Mouse (Mus musculus) liver, embryonic 14.5 days (tissue): ENCODE measurements around the gene Pea15a. TPM values are rescaled to one million over a fixed set of nuclear protein-coding genes. Genes with fewer than 3 reads are reported as not detected.

Source experiments
- ATAC-seq: fragments of 200-750 bp; cut with Nextera tagmentation; 2 replicates; pipeline ENCODE4 v1.8.0; 2017; ENCODE audit warnings: moderate number of reproducible peaks, mild to moderate bottlenecking, moderate library complexity; ENCODE audit not compliant: insufficient read depth
- DNase-seq, 3 experiments: peaks; one replicate each; pipeline ENCODE4 v3.0.0-alpha.2; 2012 to 2013; ENCODE audit warnings: low read depth in 3 of 3, low spot score in 3 of 3
- H3K27ac ChIP-seq: fragments of 300-500 bp; sonication (generic); 2 replicates; pipeline ENCODE4 v1.5.1; 2014; ENCODE audit warnings: moderate library complexity, mild to moderate bottlenecking, control low read depth, inconsistent platforms
- H3K27me3 ChIP-seq: fragments of 300-500 bp; sonication (generic); 2 replicates; pipeline ENCODE4 v1.6.1; 2014; ENCODE audit warnings: mild to moderate bottlenecking, low read length, moderate library complexity; ENCODE audit not compliant: control insufficient read depth, insufficient read depth
- H3K36me3 ChIP-seq: fragments of 300-500 bp; sonication (generic); replicated peaks from 2 replicates; pipeline ENCODE4 v1.6.1; 2014; ENCODE audit warnings: low read depth; ENCODE audit not compliant: control insufficient read depth, insufficient read depth
- H3K4me1 ChIP-seq, 2 experiments: fragments of 200-500 bp in 1 of 2; fragments of 300-500 bp in 1 of 2; sonication (generic) in 1 of 2; replicated peaks; 2 replicates each; pipeline ENCODE4 v1.6.1; 2012 to 2014; ENCODE audit warnings: antibody characterized with exemption in 1 of 2, inconsistent platforms in 1 of 2, low read length in 1 of 2; ENCODE audit not compliant: control insufficient read depth in 2 of 2, insufficient read depth in 2 of 2
- H3K4me2 ChIP-seq: fragments of 300-500 bp; sonication (generic); 2 replicates; pipeline ENCODE4 v1.6.1; 2014; ENCODE audit warnings: low read depth, mild to moderate bottlenecking, control low read depth, moderate library complexity
- H3K4me3 ChIP-seq, 2 experiments: fragments of 200-500 bp in 1 of 2; fragments of 300-500 bp in 1 of 2; sonication (generic) in 1 of 2; 2 replicates each; pipeline ENCODE4 v1.5.1; 2012 to 2014; ENCODE audit warnings: low read depth in 2 of 2, low read length in 2 of 2, mild to moderate bottlenecking in 2 of 2, control low read depth in 1 of 2, inconsistent platforms in 1 of 2, moderate library complexity in 1 of 2; ENCODE audit not compliant: insufficient read depth in 1 of 2
- H3K9ac ChIP-seq: fragments of 300-500 bp; sonication (generic); replicated peaks from 2 replicates; pipeline ENCODE4 v1.6.1; 2014; ENCODE audit warnings: mild to moderate bottlenecking, control low read depth, moderate library complexity
- H3K9me3 ChIP-seq: fragments of 300-500 bp; sonication (generic); 2 replicates; pipeline ENCODE4 v1.6.1; 2016; ENCODE audit warnings: low read length, mixed read lengths; ENCODE audit not compliant: control insufficient read depth
- CTCF ChIP-seq: IDR thresholded peaks from 2 replicates; pipeline ENCODE4 v1.5.1; 2016; ENCODE audit warnings: antibody characterized with exemption, low read depth, control low read depth
- EP300 ChIP-seq: IDR thresholded peaks from 2 replicates; pipeline ENCODE4 v1.6.1; 2016; ENCODE audit warnings: antibody characterized with exemption, low read depth
- WGBS: fragments of 180-500 bp; shearing (Covaris S2); extraction: QIAGEN DNeasy Blood & Tissue Kit; methylation state at CpG from one replicate; pipeline ENCODE4 v1.1.7; 2014; ENCODE audit not compliant: insufficient replicate concordance; 5-methylcytosine and 5-hydroxymethylcytosine counted together
- polyA plus RNA-seq, 2 experiments: library from polyadenylated mRNA; depleted of rRNA in 1 of 2; stranded (reverse) in 1 of 2; unstranded in 1 of 2; fragments of >200 nt; fragmentation: Nextera tagmentation in 1 of 2; extraction: Ambion mirVana in 1 of 2; gene quantifications; 2 replicates each; pipeline versions ENCODE4 v1.2.1 to v1.2.3; 2012 to 2014

Pea15a gene
- polyA plus RNA-seq, 2 experiments = 11.1 to 14.4 TPM

DNA sequence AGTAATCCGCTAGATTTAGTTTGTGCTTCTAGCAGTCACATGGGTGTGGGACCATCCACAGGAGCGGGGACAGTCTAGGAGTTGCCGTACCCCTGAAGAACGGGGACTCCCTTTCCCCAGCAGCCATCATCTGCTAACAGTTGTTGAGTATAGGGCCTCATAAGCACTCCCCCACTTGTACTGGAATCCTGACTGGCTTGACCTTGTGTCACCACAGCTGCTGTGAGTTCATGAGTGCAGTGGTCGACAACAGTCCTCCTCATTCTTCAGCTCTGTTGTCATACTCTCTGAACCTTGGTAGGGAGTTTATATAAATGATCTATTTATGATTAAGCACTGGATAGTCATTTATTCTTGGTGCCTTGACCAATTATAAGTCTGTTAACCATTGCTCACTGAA is 36.8 kb downstream of the Pea15a start:
- no peak overlapping the region for H3K9ac ChIP-seq
- WGBS = 90% methylated on average over 5 of the region's 5 CpGs
- no peak for TF ChIP-seq EP300
- TF ChIP-seq CTCF = no peak
- H3K27me3 ChIP-seq = no peaks in the 10 kb centered on the region
- no peaks in the 10 kb centered on the region for H3K9me3 ChIP-seq
- no peaks in the 10 kb centered on the region for H3K4me1 ChIP-seq
- H3K36me3 ChIP-seq = peaks cover 84% of the 10 kb centered on the region
- H3K27ac ChIP-seq = no peak overlapping the region
- H3K4me3 ChIP-seq = no peak overlapping the region
- DNase-seq (no peak), ATAC-seq (no peak)
- H3K4me2 ChIP-seq = no peak overlapping the region

DNA sequence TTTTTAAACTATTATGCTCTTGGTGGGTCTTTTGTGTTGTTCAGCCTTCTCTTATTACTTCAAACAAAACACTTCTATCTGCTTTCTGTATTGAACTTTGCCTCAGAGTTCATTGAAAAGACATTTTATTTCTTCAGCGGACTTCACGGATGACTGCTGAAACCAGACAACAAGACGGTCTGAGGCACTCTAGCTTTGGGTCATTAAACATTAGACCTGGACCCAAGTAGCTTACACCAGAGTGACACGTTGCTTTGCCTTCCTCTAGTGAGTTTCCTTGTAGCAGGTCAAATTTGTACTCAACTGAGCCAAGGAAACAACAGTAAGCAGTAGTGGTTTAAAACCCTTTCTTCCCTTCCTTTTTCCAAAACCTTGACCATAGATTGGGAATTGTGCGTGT is 38.7 kb downstream of the Pea15a start:
- H3K27me3 ChIP-seq = no peaks in the 10 kb centered on the region
- no peak for TF ChIP-seq CTCF
- TF ChIP-seq EP300 = no peak
- H3K4me1 ChIP-seq = no peaks in the 10 kb centered on the region
- no peak overlapping the region for H3K4me2 ChIP-seq
- H3K9ac ChIP-seq = no peak overlapping the region
- no peaks in the 10 kb centered on the region for H3K9me3 ChIP-seq
- peaks cover 69% of the 10 kb centered on the region for H3K36me3 ChIP-seq
- H3K27ac ChIP-seq = no peak overlapping the region
- DNase-seq (no peak), ATAC-seq (no peak)
- 87% methylated on average over 5 of the region's 5 CpGs for WGBS
- no peak overlapping the region for H3K4me3 ChIP-seq

DNA sequence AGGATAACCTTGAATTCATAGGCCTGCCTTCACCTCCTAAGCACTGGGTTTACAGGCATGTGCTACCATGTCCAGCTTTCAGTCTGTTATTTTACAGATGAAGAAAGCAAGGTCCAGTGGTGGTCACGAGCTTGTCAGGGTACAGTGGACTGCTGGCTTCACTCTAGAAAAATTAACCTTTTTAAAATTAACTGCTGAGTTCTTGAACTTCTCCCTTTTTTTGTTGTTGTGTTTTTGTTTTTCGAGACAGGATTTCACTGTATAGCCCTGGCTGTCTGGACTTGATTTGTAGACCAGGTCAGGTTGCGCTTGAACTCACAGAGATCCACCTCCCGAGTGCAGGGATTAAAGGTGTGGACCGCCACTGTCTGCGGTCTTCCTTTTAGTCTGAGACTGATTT is 43.6 kb downstream of the Pea15a start:
- TF ChIP-seq EP300 = no peak
- no peak for TF ChIP-seq CTCF
- WGBS = 86% methylated on average over 6 of the region's 6 CpGs
- H3K4me3 ChIP-seq = no peak overlapping the region
- DNase-seq = no peak
- H3K36me3 ChIP-seq = peaks cover 32% of the 10 kb centered on the region
- H3K4me2 ChIP-seq = no peak overlapping the region
- ATAC-seq = no peak
- no peaks in the 10 kb centered on the region for H3K27me3 ChIP-seq
- H3K9ac ChIP-seq = no peak overlapping the region
- peaks cover 3 to 4% of the 10 kb centered on the region in 2 experiments; a peak in 2 of 4 replicates for H3K4me1 ChIP-seq
- no peaks in the 10 kb centered on the region for H3K9me3 ChIP-seq
- H3K27ac ChIP-seq = no peak overlapping the region

DNA sequence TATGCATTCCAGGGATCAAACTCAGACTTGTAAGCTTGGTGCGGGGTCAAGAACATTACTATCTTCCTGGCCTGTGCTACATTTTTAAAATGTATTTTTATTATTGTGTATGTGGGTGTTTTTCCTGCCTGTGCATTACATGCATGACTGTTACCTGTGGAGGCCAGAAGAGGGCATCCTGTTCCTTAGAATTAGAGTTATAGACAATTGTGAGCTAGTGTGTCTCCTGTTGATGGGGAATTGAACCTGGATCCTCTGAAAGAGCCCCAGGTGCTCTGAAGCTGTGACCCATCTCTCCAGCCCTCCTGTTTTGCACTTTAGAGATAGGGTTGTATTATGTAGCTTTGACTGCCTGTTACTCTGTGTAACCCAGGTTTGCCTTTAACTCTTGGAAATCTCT is 44.6 kb downstream of the Pea15a start:
- Histone ChIP-seq H3K9ac (no peak overlapping the region), H3K9me3 (no peaks in the 10 kb centered on the region), H3K27ac (no peak overlapping the region), H3K27me3 (no peaks in the 10 kb centered on the region), H3K36me3 (peaks cover 23% of the 10 kb centered on the region), H3K4me3 (no peak overlapping the region), H3K4me2 (no peak overlapping the region), H3K4me1 (peaks cover 3 to 4% of the 10 kb centered on the region in 2 experiments; a peak in 2 of 4 replicates)
- peak; percentile 49; the same call in 1 of the 2 replicates for TF ChIP-seq CTCF
- no peak for TF ChIP-seq EP300
- DNase-seq (no peak), ATAC-seq (no peak)
- WGBS = 83% methylated on average over 1 of the region's 1 CpGs

DNA sequence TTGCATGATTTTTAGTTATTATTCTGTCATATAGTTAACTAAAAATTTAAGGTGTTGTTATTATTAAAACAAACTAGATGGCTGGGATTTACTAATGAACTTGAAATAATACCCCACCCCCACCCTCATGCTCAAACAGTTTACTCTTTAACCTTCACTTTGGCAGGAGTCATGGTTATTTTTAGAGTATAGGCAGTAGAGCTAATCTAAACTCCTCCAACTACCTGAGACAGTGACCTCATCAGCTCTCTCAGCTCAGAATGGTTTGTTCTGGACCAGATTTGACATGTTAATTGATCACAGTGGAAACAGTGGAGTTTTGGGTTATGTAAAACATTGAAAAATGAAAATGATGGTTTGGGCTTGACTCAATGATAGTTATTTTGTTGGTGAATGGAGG is 46.1 kb downstream of the Pea15a start:
- Histone ChIP-seq H3K27me3 (no peaks in the 10 kb centered on the region), H3K4me2 (no peak overlapping the region), H3K4me3 (no peak overlapping the region), H3K27ac (no peak overlapping the region), H3K9me3 (no peaks in the 10 kb centered on the region), H3K36me3 (peaks cover 20% of the 10 kb centered on the region), H3K9ac (no peak overlapping the region), H3K4me1 (peaks cover 3 to 4% of the 10 kb centered on the region in 2 experiments; a peak in 2 of 4 replicates)
- DNase-seq = no peak
- TF ChIP-seq EP300 = no peak
- no peak for TF ChIP-seq CTCF
- ATAC-seq = no peak

DNA sequence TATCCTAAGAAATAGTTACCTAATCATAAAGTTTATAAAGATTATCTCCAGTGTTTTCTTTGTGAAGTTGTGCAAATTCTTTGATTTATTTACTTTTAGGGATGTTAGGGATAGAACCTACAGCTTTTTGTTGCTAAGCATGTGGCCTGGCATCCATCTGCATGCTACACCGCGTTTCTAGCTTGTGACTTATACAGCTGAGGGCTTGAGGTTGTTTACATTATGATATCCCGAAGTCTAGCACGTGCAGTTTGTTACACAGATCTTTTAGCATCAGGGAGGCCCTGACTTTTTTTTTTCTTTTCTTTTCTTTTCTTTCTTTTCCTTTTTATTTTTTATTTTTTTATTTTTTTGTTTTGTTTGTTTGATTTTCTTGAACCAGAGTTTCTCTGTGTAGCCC is 46.6 kb downstream of the Pea15a start:
- Histone ChIP-seq H3K27ac (no peak overlapping the region), H3K4me1 (peaks cover 3 to 4% of the 10 kb centered on the region in 2 experiments; a peak in 2 of 4 replicates), H3K36me3 (peaks cover 18% of the 10 kb centered on the region), H3K9me3 (no peaks in the 10 kb centered on the region), H3K9ac (no peak overlapping the region), H3K27me3 (no peaks in the 10 kb centered on the region), H3K4me2 (no peak overlapping the region), H3K4me3 (no peak overlapping the region)
- 74% methylated on average over 4 of the region's 4 CpGs for WGBS
- DNase-seq = no peak
- ATAC-seq = no peak
- no peak for TF ChIP-seq EP300
- TF ChIP-seq CTCF = no peak
